Mouse (Mus musculus): ENCODE data around the gene Thtpa. TPM values are rescaled to one million over a fixed set of nuclear protein-coding genes. Genes with fewer than 3 reads are reported as not detected.

Gene Thtpa
- polyA plus RNA-seq, 1 experiment from 2014 or later = 22.8 TPM

- WGBS = 83% methylated on average over 22 of the region's 22 CpGs
- Histone ChIP-seq H3K27me3 (replicated peaks; ENCODE audit: low read depth, poor library complexity, severe bottlenecking) (peaks cover 32% of the 10 kb centered on the region), H3K36me3 (replicated peaks) (peaks cover 51% of the 10 kb centered on the region), H3K4me3 (no peak overlapping the region), H3K27ac (replicated peaks) (no peak overlapping the region), H3K4me1 (peaks cover 40% of the 10 kb centered on the region), H3K9me3 (no peaks in the 10 kb centered on the region)
- DNase-seq (ENCODE audit: low spot score) = no peak
Measured at GRCm38 (mm10) chr14:55063581-55064381, 30.8 kb upstream of the Thtpa start.

DNA sequence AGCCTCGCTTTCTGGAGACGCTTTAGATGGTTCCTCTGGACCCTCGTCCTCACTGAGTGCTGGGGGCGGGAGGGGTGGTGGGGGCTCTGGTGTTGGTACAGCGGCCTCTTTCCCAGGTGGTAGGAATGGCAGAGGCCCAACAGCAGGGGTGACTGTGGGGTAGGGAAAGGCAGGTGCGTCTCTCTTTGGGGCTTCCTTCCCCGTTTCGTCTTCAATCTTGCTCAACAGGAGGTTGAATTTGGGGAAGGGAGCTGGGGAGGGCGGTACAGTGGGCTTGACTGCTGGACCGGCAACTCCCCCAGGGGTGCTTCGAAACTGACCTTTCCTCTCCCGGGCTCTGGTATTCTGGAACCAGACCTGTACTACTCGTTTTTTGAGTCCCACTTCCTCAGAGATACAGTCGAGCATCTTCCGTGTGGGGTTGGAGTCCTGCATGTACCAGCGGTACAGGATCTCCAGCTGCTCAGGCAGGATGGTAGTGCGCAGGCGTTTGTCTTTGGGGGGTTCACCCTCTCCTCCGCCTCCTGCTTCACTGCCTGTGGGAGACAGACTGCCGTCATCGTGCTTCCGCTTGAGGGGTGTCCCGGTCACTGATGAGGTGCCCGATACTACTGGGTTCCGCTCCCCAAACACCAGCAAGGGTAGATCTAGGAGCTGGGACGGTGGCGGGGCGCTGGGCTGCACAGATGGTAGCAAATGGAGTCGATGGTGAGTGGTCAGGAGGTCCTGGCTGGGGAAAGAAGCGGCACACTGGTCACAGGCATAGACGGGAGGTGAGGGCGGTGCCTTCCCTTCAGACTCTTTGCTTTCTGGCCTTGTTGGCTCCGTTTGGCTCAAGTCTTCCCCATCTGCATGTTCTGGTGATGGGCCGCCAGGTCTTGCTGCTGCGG lies 29.9 kb upstream of the Thtpa start:
- Histone ChIP-seq H3K36me3 (replicated peaks) (peaks cover 58% of the 10 kb centered on the region), H3K9me3 (no peaks in the 10 kb centered on the region), H3K27me3 (replicated peaks; ENCODE audit: low read depth, poor library complexity, severe bottlenecking) (peaks cover 32% of the 10 kb centered on the region), H3K27ac (replicated peaks) (no peak overlapping the region), H3K4me1 (peaks cover 39% of the 10 kb centered on the region), H3K4me3 (no peak overlapping the region)
- DNase-seq (ENCODE audit: low spot score) = no peak
- 78% methylated on average over 35 of the region's 35 CpGs for WGBS

DNA sequence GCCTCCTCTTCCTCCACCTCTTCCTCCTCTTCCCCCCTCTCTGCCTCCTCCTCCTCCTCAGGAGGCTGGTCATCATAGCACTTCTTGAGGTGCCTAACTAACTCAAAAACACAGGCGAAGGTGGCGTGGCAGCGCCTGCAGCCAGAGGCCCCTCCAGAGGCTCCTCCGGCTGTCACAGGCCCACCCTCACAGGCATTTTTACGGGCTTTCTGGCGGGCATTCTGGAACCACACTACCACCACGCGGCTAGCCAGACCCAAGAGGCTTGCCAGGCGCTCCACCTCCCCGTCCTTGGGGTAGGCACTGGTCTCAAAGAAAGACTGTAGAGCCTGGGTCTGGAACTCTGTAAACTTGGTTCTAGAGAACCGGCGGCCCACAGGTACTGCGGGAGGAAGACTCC lies 29.2 kb upstream of the Thtpa start:
- 89% methylated on average over 13 of the region's 13 CpGs for WGBS
- Histone ChIP-seq H3K9me3 (no peaks in the 10 kb centered on the region), H3K36me3 (replicated peaks) (peaks cover 63% of the 10 kb centered on the region), H3K4me1 (peaks cover 32% of the 10 kb centered on the region), H3K4me3 (no peak overlapping the region), H3K27me3 (replicated peaks; ENCODE audit: low read depth, poor library complexity, severe bottlenecking) (peaks cover 36% of the 10 kb centered on the region), H3K27ac (replicated peaks) (no peak overlapping the region)
- DNase-seq (ENCODE audit: low spot score) = no peak

GRCm38 (mm10) chr14:55066042-55066441 lies 28.5 kb upstream of the Thtpa start:
- no peak overlapping the region for H3K4me3 ChIP-seq
- 90% methylated on average over 8 of the region's 8 CpGs for WGBS
- peaks cover 63% of the 10 kb centered on the region for H3K36me3 ChIP-seq (replicated peaks)
- no peak overlapping the region for H3K27ac ChIP-seq (replicated peaks)
- H3K4me1 ChIP-seq = peaks cover 31% of the 10 kb centered on the region
- H3K9me3 ChIP-seq = no peaks in the 10 kb centered on the region
- no peak for DNase-seq (ENCODE audit: low spot score)
- H3K27me3 ChIP-seq (replicated peaks; ENCODE audit: low read depth, poor library complexity, severe bottlenecking) = peaks cover 42% of the 10 kb centered on the region

- peaks cover 53% of the 10 kb centered on the region for H3K27me3 ChIP-seq (replicated peaks; ENCODE audit: low read depth, poor library complexity, severe bottlenecking)
- no peak overlapping the region; the same call in 1 of the 2 replicates for H3K4me3 ChIP-seq
- WGBS = 26% methylated on average over 19 of the region's 19 CpGs
- peak overlapping the region; percentile 5; the same call in 1 of the 2 replicates for H3K27ac ChIP-seq (replicated peaks)
- H3K9me3 ChIP-seq = no peaks in the 10 kb centered on the region
- H3K4me1 ChIP-seq = peaks cover 26% of the 10 kb centered on the region
- H3K36me3 ChIP-seq (replicated peaks) = peaks cover 62% of the 10 kb centered on the region
- DNase-seq (ENCODE audit: low spot score) = peak; percentile 35
Measured at GRCm38 (mm10) chr14:55071756-55072155, 22.8 kb upstream of the Thtpa start.

- Histone ChIP-seq H3K4me1 (peaks cover 48% of the 10 kb centered on the region), H3K4me3 (no peak overlapping the region), H3K9me3 (no peaks in the 10 kb centered on the region), H3K27ac (replicated peaks) (no peak overlapping the region), H3K27me3 (replicated peaks; ENCODE audit: low read depth, poor library complexity, severe bottlenecking) (peaks cover 78% of the 10 kb centered on the region), H3K36me3 (replicated peaks) (peaks cover 41% of the 10 kb centered on the region)
- DNase-seq (ENCODE audit: low spot score) = no peak
- WGBS = 94% methylated on average over 12 of the region's 12 CpGs
Measured at GRCm38 (mm10) chr14:55074416-55074815, 20.2 kb upstream of the Thtpa start.

- no peak overlapping the region for H3K4me3 ChIP-seq
- H3K27me3 ChIP-seq (replicated peaks; ENCODE audit: low read depth, poor library complexity, severe bottlenecking) = peaks cover 66% of the 10 kb centered on the region
Measured at GRCm38 (mm10) chr14:55076224-55076623, 18.4 kb upstream of the Thtpa start.

DNA sequence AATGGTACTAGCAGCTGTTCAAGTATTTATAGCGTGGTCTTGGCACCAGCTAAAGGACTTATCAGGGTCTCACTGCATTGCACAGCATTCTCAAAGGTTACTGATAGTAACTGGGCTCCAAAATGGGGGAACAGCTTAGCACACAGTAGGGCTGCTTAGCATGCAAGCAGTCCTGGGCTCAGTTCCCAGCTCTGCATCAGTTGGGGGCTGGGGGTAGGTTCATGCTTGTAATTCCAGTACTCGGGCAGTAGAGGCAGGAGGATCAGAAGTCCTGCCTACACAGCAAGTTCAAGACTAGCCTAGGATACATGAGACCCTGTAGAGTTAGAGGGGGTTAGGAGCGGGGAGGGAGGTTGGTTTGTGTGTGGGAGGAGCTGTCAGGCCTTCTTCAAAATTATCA lies 17.6 kb upstream of the Thtpa start:
- Histone ChIP-seq H3K4me1 (peaks cover 39% of the 10 kb centered on the region), H3K4me3 (no peak overlapping the region), H3K36me3 (replicated peaks) (peaks cover 34% of the 10 kb centered on the region), H3K27me3 (replicated peaks; ENCODE audit: low read depth, poor library complexity, severe bottlenecking) (peaks cover 59% of the 10 kb centered on the region), H3K27ac (replicated peaks) (no peak overlapping the region), H3K9me3 (no peaks in the 10 kb centered on the region)
- 64% methylated on average over 3 of the region's 3 CpGs for WGBS
- no peak for DNase-seq (ENCODE audit: low spot score)

More at GRCm38 (mm10) chr14:55076224-55076623, 18.4 kb upstream of the Thtpa start:
- no peak for DNase-seq (ENCODE audit: low spot score)
- Histone ChIP-seq H3K27ac (replicated peaks) (no peak overlapping the region), H3K9me3 (no peaks in the 10 kb centered on the region), H3K36me3 (replicated peaks) (peaks cover 34% of the 10 kb centered on the region), H3K4me1 (peaks cover 46% of the 10 kb centered on the region)
- WGBS = 65% methylated on average over 6 of the region's 6 CpGs

- Histone ChIP-seq H3K4me1 (peaks cover 31% of the 10 kb centered on the region), H3K27ac (replicated peaks) (no peak overlapping the region), H3K9me3 (no peaks in the 10 kb centered on the region), H3K27me3 (replicated peaks; ENCODE audit: low read depth, poor library complexity, severe bottlenecking) (peaks cover 51% of the 10 kb centered on the region), H3K4me3 (peak overlapping the region; percentile 45; the same call in 1 of the 2 replicates), H3K36me3 (replicated peaks) (peaks cover 26% of the 10 kb centered on the region)
- WGBS = 17% methylated on average over 15 of the region's 15 CpGs
- no peak for DNase-seq (ENCODE audit: low spot score)
Measured at GRCm38 (mm10) chr14:55077481-55078365, 16.9 kb upstream of the Thtpa start.

- Histone ChIP-seq H3K36me3 (replicated peaks) (peaks cover 19% of the 10 kb centered on the region), H3K4me1 (peaks cover 27% of the 10 kb centered on the region), H3K9me3 (no peaks in the 10 kb centered on the region), H3K27ac (replicated peaks) (peak overlapping the region; percentile 65), H3K4me3 (peak overlapping the region; percentile 45), H3K27me3 (replicated peaks; ENCODE audit: low read depth, poor library complexity, severe bottlenecking) (peaks cover 44% of the 10 kb centered on the region)
- 3% methylated on average over 23 of the region's 23 CpGs for WGBS
- DNase-seq (ENCODE audit: low spot score) = peak; percentile 47
Measured at GRCm38 (mm10) chr14:55078366-55078989, 16.1 kb upstream of the Thtpa start.

DNA sequence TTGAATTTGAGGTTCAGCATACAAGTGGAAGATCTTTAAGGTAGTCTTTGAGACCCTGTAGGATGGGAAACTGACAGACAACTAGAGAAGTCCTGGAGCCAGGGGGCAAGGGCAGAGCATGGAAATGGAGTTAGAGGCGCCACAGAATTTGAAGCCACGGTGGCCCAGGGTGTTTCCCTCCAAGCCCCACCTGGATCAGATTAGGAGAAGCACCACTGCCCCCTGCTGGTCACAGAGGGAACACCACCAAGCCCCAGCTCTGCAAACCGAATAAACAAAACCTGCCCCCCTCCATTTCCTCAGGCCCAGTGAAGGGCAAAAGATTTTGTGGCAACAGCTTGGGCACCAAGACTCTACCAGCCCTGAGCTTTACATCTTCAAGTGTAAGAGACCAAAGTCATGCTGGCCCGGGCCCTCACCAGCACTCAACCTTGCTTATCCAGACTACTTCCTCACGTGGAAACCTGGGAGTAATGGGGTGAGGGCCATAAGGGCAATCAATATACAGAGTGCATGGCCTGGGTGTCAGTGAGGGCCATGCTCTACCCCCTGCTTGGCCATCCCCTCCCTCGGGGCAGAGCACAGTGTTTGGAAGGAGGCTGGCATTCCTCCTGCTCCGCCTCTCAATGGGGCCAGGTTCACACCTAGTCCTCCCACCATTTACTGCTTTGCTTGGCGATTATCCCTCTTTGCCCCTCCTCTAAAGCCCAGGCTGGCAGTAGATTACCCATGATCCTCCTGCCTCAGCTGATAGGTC lies 15.2 kb upstream of the Thtpa start:
- H3K27me3 ChIP-seq (replicated peaks; ENCODE audit: low read depth, poor library complexity, severe bottlenecking) = peaks cover 36% of the 10 kb centered on the region

More for the DNA sequence above, 15.2 kb upstream of the Thtpa start:
- DNase-seq (ENCODE audit: low spot score) = peak; percentile 88
- H3K9me3 ChIP-seq = no peaks in the 10 kb centered on the region
- peaks cover 10% of the 10 kb centered on the region for H3K36me3 ChIP-seq (replicated peaks)
- WGBS = 20% methylated on average over 8 of the region's 8 CpGs
- H3K4me3 ChIP-seq = peak overlapping the region; percentile 45
- H3K27ac ChIP-seq (replicated peaks) = peak overlapping the region; percentile 65
- peaks cover 27% of the 10 kb centered on the region for H3K4me1 ChIP-seq
